Mouse (Mus musculus): Measurements from ENCODE around the gene Ush1g.

Gene Ush1g

GRCm38 (mm10) chr11:115289885-115290284 is 32.0 kb downstream of the Ush1g start:
- WGBS, result 76% methylated on average over 8 of the region's 8 CpGs

- 92% methylated on average over 2 of the region's 2 CpGs for WGBS
Observed at GRCm38 (mm10) chr11:115288305-115288704, 33.5 kb downstream of the Ush1g start.

- WGBS, result 87% methylated on average over 5 of the region's 5 CpGs
Observed at GRCm38 (mm10) chr11:115287386-115287785, 34.5 kb downstream of the Ush1g start.

DNA sequence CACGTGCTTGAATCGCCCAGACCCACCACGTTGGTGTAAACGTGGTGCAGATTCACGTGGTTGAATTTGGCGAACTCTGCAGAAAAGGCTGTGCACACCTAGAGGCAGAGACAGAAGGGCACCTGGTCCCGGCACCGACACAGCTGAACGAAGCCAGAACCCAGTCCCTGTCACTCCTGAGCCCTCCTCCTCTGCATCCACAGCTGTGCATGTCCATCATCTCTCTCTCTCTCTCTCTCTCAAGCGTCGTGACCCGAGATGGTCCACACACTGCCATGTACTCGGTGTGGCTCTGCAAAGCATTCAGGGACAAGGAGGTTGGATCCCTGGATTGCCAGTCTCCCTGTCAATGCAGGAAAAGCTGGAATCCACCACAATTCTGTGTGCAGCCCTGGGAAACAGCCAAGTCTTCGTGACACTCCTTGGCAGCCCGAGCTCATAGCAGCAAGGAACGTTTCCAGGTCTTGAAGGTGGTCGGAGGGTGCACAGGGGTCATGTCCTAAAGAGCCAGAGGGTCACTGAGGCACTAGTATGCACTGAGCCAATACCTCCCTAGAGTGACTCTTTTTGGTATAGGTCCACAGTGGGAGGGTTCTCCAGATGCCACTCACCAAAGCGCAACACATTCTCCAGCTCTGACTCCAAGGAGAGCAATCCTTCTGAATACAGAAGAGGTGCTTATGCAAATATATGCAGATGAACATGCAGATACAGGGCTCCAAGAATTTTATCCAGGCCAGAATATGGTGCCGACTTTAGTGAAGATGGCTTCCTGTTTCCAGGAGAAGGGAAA is 35.4 kb downstream of the Ush1g start:
- WGBS, result 42% methylated on average over 19 of the region's 19 CpGs

GRCm38 (mm10) chr11:115285282-115285681 is 36.6 kb downstream of the Ush1g start:
- 65% methylated on average over 4 of the region's 4 CpGs for WGBS

- WGBS, result 85% methylated on average over 12 of the region's 12 CpGs
Observed at GRCm38 (mm10) chr11:115283891-115284620, 37.8 kb downstream of the Ush1g start.

DNA sequence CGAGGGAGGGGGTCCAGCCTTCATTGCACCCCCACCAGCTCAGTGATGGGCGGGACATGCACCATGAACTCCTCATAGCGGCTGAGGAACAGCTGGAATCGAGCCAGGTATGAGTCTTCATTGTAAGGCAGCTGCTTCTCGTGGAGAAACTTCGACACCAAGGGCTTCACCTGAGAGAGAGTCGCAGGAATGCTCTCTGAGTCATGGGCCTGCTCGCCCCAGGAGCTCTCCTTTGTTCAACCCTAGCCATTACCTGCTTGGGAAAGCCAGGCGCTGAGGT is 38.4 kb downstream of the Ush1g start:
- WGBS, result 83% methylated on average over 9 of the region's 9 CpGs

DNA sequence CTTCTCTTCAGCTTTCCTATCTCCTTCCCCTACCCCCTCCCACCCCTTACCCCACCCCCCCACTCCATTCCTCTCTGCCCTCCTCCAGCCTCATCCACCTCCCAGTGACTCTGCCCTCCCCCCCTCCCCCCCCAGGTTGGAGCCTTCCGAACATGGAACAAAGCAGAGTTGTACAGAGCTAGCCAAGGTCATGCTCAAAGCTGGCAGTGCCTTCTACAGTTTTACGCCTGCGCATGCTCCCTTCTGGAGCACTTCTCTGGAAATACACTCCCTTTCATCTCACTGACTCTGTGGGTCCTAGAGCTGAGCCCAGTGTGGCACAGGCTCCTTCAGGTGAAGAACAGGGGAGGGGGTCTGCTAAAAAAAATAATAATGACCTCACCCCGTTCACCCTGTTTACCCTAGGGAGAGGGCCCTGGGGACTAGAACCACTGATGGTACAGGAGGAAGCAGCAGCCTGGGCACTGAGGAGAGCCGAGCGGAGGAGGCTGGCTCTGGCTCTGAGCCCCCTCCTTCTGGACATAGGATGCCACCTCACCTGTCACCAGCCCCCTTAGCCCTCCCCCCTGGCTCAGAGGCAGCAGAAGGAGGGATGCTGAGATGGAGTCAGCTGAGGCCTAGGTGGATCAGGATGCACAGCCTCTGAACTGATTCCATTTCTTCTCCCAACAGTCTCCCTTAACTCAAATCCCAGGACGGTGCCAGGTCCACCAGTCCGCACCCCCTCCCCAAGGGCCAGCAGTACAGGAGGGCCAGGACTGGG is 38.9 kb downstream of the Ush1g start:
- WGBS, result 70% methylated on average over 8 of the region's 8 CpGs

DNA sequence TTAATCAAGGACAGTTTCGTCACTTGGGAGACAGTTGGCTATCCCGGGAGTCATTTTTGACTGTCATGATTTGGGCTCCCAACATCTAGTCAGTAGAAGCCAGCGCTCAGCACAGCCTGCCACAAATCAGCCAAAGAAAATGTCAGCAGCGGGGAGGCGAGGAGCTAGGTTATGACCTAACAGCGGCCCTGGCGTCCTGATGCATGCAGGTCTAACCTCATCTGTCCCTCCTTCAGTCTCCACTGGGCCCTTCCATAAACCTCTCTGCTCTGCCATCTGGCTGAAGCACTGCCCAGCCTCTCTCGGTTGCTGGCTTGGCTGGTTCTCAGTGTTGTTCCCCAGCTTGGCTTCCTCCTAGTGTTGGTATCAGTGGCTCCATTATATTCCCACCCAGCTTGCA is 39.5 kb downstream of the Ush1g start:
- WGBS, result 60% methylated on average over 8 of the region's 8 CpGs

- WGBS, result 89% methylated on average over 1 of the region's 1 CpGs
Observed at GRCm38 (mm10) chr11:115279726-115280125, 42.1 kb downstream of the Ush1g start.

DNA sequence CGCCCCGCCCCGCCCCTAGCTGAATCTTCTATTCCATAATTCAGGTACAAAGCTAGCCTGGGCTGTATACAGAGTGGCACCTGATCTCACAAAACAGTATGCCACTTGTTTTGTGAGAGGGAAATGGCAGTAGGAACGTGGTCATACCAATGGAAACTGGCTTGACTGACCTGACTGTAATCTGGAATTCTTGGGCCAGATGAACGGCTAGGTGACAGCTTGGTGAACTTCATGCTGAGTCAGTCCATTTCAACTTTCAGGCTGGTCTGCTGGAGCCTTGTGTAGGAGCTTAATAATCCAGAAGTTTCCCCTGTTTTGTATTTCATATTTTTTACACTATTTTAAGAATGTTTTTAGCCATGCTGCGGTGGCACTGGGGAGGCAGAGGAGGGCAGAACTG is 43.7 kb downstream of the Ush1g start:
- WGBS, result 72% methylated on average over 6 of the region's 6 CpGs

GRCm38 (mm10) chr11:115277604-115277975 is 44.3 kb downstream of the Ush1g start:
- WGBS, result 14% methylated on average over 7 of the region's 7 CpGs

GRCm38 (mm10) chr11:115276780-115277603 is 44.8 kb downstream of the Ush1g start, which contains the start of gene Fdxr:
Fdxr (minus strand) TSS chr11:115277050.
- under 1% methylated on average over 42 of the region's 42 CpGs for WGBS

- 46% methylated on average over 3 of the region's 3 CpGs for WGBS
Observed at GRCm38 (mm10) chr11:115275954-115276353, 45.9 kb downstream of the Ush1g start.

- WGBS, result 81% methylated on average over 6 of the region's 6 CpGs
Observed at GRCm38 (mm10) chr11:115275509-115275908, 46.3 kb downstream of the Ush1g start.

DNA sequence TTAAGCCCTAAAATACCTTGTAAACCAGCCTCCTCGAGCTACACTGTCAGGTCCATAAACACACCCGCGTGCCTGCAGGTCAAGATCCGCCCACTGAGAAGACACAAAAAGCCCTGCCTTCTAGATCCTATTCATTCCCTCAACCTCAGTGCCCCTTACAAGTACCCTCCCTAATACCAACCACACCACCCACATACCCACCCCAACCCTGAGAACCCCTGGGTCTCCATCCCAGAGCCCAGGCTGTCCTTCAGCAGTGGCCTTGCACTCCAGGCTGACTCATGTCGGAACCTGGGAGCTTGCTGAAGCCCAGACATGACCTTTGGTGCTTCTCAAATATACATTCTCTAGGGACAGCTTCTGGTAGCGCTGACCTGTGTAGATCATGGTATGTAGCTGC is 47.1 kb downstream of the Ush1g start:
- 91% methylated on average over 6 of the region's 6 CpGs for WGBS

DNA sequence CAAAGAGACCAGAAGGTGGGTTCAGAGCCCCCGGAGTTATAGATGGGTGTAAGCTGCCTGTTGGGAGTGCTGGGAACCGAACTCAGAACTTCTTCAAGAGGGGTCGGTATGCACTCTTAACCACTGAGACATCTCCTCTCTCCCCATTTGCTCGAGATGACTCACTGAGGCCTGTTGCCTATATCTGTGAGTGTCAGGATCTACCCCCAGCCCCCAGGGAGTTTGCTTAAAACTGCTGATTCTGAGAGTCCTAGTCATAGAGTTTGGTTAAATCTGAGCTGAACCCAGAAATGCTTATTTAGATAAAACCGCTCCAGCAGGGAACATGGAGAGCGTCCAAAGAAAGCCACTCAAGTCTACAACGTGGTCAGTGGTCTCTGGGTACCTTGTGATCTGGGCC is 47.7 kb downstream of the Ush1g start:
- 83% methylated on average over 7 of the region's 7 CpGs for WGBS

GRCm38 (mm10) chr11:115273735-115274134 is 48.1 kb downstream of the Ush1g start:
- WGBS, result 83% methylated on average over 7 of the region's 7 CpGs

- WGBS, result 79% methylated on average over 10 of the region's 10 CpGs
Observed at GRCm38 (mm10) chr11:115272894-115273498, 48.8 kb downstream of the Ush1g start.

- WGBS, result 79% methylated on average over 10 of the region's 10 CpGs
Observed at GRCm38 (mm10) chr11:115271481-115271880, 50.4 kb downstream of the Ush1g start.

GRCm38 (mm10) chr11:115271052-115271451 is 50.8 kb downstream of the Ush1g start:
- WGBS, result 84% methylated on average over 9 of the region's 9 CpGs
